ENCODE assay signal across 8 mouse cellular contexts in genomic region chr1:24678205-24678917, GRCm38 (mm10). TPM values are rescaled to one million over a fixed set of nuclear protein-coding genes. Genes with fewer than 3 reads are reported as not detected.
DNase-seq lines count a peak whose midpoint lies in the region; ATAC-seq and TF ChIP-seq lines count a peak whose summit lies in the region.

Gene Lmbrd1 (plus strand): TSS chr1:24678630.

- H3K9me3 ChIP-seq in embryonic facial prominence, embryonic 13.5 days, result no peaks in the 10 kb centered on the region
- no peaks in the 10 kb centered on the region for H3K9me3 ChIP-seq in limb, embryonic 12.5 days
- H3K9me3 ChIP-seq in midbrain, embryonic 15.5 days, result no peaks in the 10 kb centered on the region

- H3K27me3 ChIP-seq in embryonic facial prominence, embryonic 13.5 days, result no peaks in the 10 kb centered on the region
- no peaks in the 10 kb centered on the region for H3K27me3 ChIP-seq in kidney, adult 2 months (replicated peaks; ENCODE audit: control insufficient read depth, insufficient read depth, low read length)
- H3K27me3 ChIP-seq in limb, embryonic 12.5 days, result no peaks in the 10 kb centered on the region
- H3K27me3 ChIP-seq in midbrain, embryonic 15.5 days (replicated peaks), result no peaks in the 10 kb centered on the region
- no peaks in the 10 kb centered on the region for H3K27me3 ChIP-seq in spleen, adult 2 months (ENCODE audit: control insufficient read depth, insufficient read depth, low read length)

- WGBS in embryonic facial prominence, embryonic 13.5 days, result 1% methylated on average over 47 of the region's 54 CpGs
- under 1% methylated on average over 53 of the region's 54 CpGs for WGBS in kidney, adult 2 months
- 2% methylated on average over 49 of the region's 54 CpGs for WGBS in limb, embryonic 12.5 days
- WGBS in midbrain, embryonic 15.5 days, result 1% methylated on average over 54 of the region's 54 CpGs
- WGBS in spleen, adult 2 months, result under 1% methylated on average over 48 of the region's 54 CpGs

- peak; percentile 76 for TF ChIP-seq CTCF in kidney, adult 2 months (conservative IDR thresholded peaks at IDR 0.05; ENCODE audit: insufficient read depth, insufficient read length, low read depth, low read length)
- peak; percentile 89 for TF ChIP-seq CTCF in spleen, adult 2 months (IDR thresholded peaks at IDR 0.05; ENCODE audit: extremely low read depth, insufficient read depth, insufficient read length, insufficient replicate concordance)

- peak within 1 kb of the TSS; percentile 64 for H3K4me2 ChIP-seq in embryonic facial prominence, embryonic 13.5 days
- H3K4me2 ChIP-seq in limb, embryonic 12.5 days, result peak within 1 kb of the TSS; percentile 65
- H3K4me2 ChIP-seq in midbrain, embryonic 15.5 days, result peak within 1 kb of the TSS; percentile 65

- H3K36me3 ChIP-seq in embryonic facial prominence, embryonic 13.5 days, result no peaks in the 10 kb centered on the region
- no peaks in the 10 kb centered on the region for H3K36me3 ChIP-seq in kidney, adult 2 months (ENCODE audit: control insufficient read depth, insufficient read depth, low read length)
- no peaks in the 10 kb centered on the region for H3K36me3 ChIP-seq in limb, embryonic 12.5 days
- no peaks in the 10 kb centered on the region for H3K36me3 ChIP-seq in midbrain, embryonic 15.5 days (replicated peaks)
- no peaks in the 10 kb centered on the region for H3K36me3 ChIP-seq in spleen, adult 2 months (ENCODE audit: control insufficient read depth, insufficient read depth, low read length)

- H3K4me1 ChIP-seq in embryonic facial prominence, embryonic 13.5 days, result peaks cover 8% of the 10 kb centered on the region
- peaks cover 13% of the 10 kb centered on the region; the same call in 1 of the 2 replicates for H3K4me1 ChIP-seq in kidney, adult 2 months (ENCODE audit: control insufficient read depth, insufficient read depth, low read length)
- 0 out of 2 replicates have a peak, but pooled peaks cover 6% of the 10 kb centered on the region for H3K4me1 ChIP-seq in limb, embryonic 12.5 days (replicated peaks)
- peaks cover 17% of the 10 kb centered on the region for H3K4me1 ChIP-seq in midbrain, embryonic 15.5 days
- H3K4me1 ChIP-seq in spleen, adult 2 months (ENCODE audit: control insufficient read depth, insufficient read depth, insufficient read length), result peaks cover 4% of the 10 kb centered on the region; the same call in 1 of the 2 replicates

- TF ChIP-seq POLR2A in kidney, adult 2 months (IDR thresholded peaks at IDR 0.05; ENCODE audit: low read depth, low read length), result peak; percentile 31
- peak; percentile 36 for TF ChIP-seq POLR2A in spleen, adult 2 months (IDR thresholded peaks at IDR 0.05; ENCODE audit: low read depth, low read length)

- peak within 1 kb of the TSS; percentile 73 for H3K27ac ChIP-seq in embryonic facial prominence, embryonic 13.5 days
- peak within 1 kb of the TSS; percentile 57 for H3K27ac ChIP-seq in kidney, adult 2 months (ENCODE audit: insufficient read depth, low read depth, low read length)
- peak within 1 kb of the TSS; percentile 59; the same call in 1 of the 2 replicates for H3K27ac ChIP-seq in limb, embryonic 12.5 days
- H3K27ac ChIP-seq in midbrain, embryonic 15.5 days, result peak within 1 kb of the TSS; percentile 91
- peak within 1 kb of the TSS; percentile 97 for H3K27ac ChIP-seq in spleen, adult 2 months (ENCODE audit: insufficient read depth, low read length)

- H3K9ac ChIP-seq in embryonic facial prominence, embryonic 13.5 days, result peak within 1 kb of the TSS; percentile 86
- peak within 1 kb of the TSS; percentile 79 for H3K9ac ChIP-seq in limb, embryonic 12.5 days (replicated peaks)
- peak within 1 kb of the TSS; percentile 92 for H3K9ac ChIP-seq in midbrain, embryonic 15.5 days

- H3K4me3 ChIP-seq in embryonic facial prominence, embryonic 13.5 days, result peak within 1 kb of the TSS; percentile 76
- peak within 1 kb of the TSS; percentile 89 for H3K4me3 ChIP-seq in kidney, adult 2 months (ENCODE audit: insufficient read depth, low read depth, low read length)
- peak within 1 kb of the TSS; percentile 71 for H3K4me3 ChIP-seq in limb, embryonic 12.5 days (replicated peaks)
- H3K4me3 ChIP-seq in midbrain, embryonic 15.5 days, result peak within 1 kb of the TSS; percentile 94
- H3K4me3 ChIP-seq in spleen, adult 2 months (ENCODE audit: extremely low read depth, insufficient read depth, insufficient read length), result peak within 1 kb of the TSS; percentile 98

- DNase-seq in 3134 (ENCODE audit: extremely low read depth, insufficient read length, low spot score), result peak; percentile 91
- peak; percentile 96 to 97 for DNase-seq in adrenal gland, postnatal 36 days
- peak; percentile 95 to 97 for DNase-seq in heart, adult 18-20 months
- peak; percentile 97 for DNase-seq in kidney, adult 2 months
- peak; percentile 90 to 94 for DNase-seq in spleen, adult 2 months (ENCODE audit: low read depth in 1 of 2, low spot score in 2 of 2)

- peak; percentile 90 for ATAC-seq in embryonic facial prominence, embryonic 13.5 days (ENCODE audit: insufficient number of reproducible peaks, insufficient read depth, low FRiP score, low TSS enrichment, low read depth)
- peak; percentile 90 for ATAC-seq in limb, embryonic 12.5 days (ENCODE audit: insufficient number of reproducible peaks, insufficient read depth, low FRiP score, low TSS enrichment, low read depth)
- ATAC-seq in midbrain, embryonic 15.5 days (replicated peaks), result peak; percentile 98

RNA-seq across cellular contexts. Expression of gene Lmbrd1, which starts in this region (rescaled TPM):
- 10 to 100 TPM; 76.6 to 77.3 TPM for total RNA-seq in adrenal gland, postnatal 36 days (2021)
- 32.6 and 39.7 TPM in 2 replicates for polyA plus RNA-seq in embryonic facial prominence, embryonic 13.5 days (2015; fragmentation: Nextera tagmentation; extraction: Ambion mirVana)
- total RNA-seq in heart, adult 18-20 months (2021), result 10 to 100 TPM; 38.9 to 45.4 TPM
- 31.4 and 39.6 TPM in 2 replicates for polyA plus RNA-seq in kidney, adult 2 months (2012; rRNA removed)
- 25.2 and 31.3 TPM in 2 replicates for polyA plus RNA-seq in limb, embryonic 12.5 days (2016; fragmentation: Nextera tagmentation; extraction: Ambion mirVana)
- polyA plus RNA-seq in midbrain, embryonic 15.5 days (2015; fragmentation: Nextera tagmentation; extraction: Ambion mirVana), result 43.4 and 50.0 TPM in 2 replicates
- polyA plus RNA-seq in spleen, adult 2 months (2012; rRNA removed), result 18.5 and 28.3 TPM in 2 replicates

Comparison
In these comparisons a context has a peak if more than half of its experiments do, and no peak if none do; other contexts are left out.
1. Peak in every context shown above with its lines: DNase-seq, ATAC-seq, H3K4me3 ChIP-seq and H3K27ac ChIP-seq.